9 mouse cellular contexts compared by ENCODE assay signal in genomic region chr16:24891453-24891852, GRCm38 (mm10).
DNase-seq lines count a peak whose midpoint lies in the region; ATAC-seq and TF ChIP-seq lines count a peak whose summit lies in the region.
"Had no signal": no experiment of that assay in that cellular context is flagged by ENCODE, and none has a peak within 500 bp of the region (broad histone marks: within the 10 kb centered on the region; RNA-seq: fewer than 3 reads in every experiment).

No protein-coding gene starts in this region.

- no peaks in the 10 kb centered on the region for H3K27me3 ChIP-seq in kidney, adult 2 months (replicated peaks; ENCODE audit: control insufficient read depth, insufficient read depth, low read length)
- no peaks in the 10 kb centered on the region for H3K27me3 ChIP-seq in kidney, embryonic 16.5 days (ENCODE audit: insufficient read depth, low read length)
- no peaks in the 10 kb centered on the region for H3K27me3 ChIP-seq in heart, adult 2 months (ENCODE audit: control insufficient read depth, insufficient read depth, low read length)
- H3K27me3 ChIP-seq in lung, embryonic 16.5 days (ENCODE audit: control insufficient read depth, insufficient read depth, low read depth, low read length): no peaks in the 10 kb centered on the region
- no peaks in the 10 kb centered on the region for H3K27me3 ChIP-seq in hindbrain, embryonic 12.5 days
- no peaks in the 10 kb centered on the region for H3K27me3 ChIP-seq in forebrain, embryonic 13.5 days
- H3K27me3 ChIP-seq: stomach, embryonic 15.5 days had no signal

- H3K27ac ChIP-seq in kidney, adult 2 months (ENCODE audit: insufficient read depth, low read depth, low read length): no peak overlapping the region
- no peak overlapping the region for H3K27ac ChIP-seq in kidney, embryonic 16.5 days (ENCODE audit: low read length)
- H3K27ac ChIP-seq in heart, adult 2 months: peak overlapping the region; percentile 58
- no peak overlapping the region for H3K27ac ChIP-seq in lung, embryonic 16.5 days (ENCODE audit: low read length)
- H3K27ac ChIP-seq in hindbrain, embryonic 12.5 days: no peak overlapping the region
- H3K27ac ChIP-seq in forebrain, embryonic 13.5 days: no peak overlapping the region
- H3K27ac ChIP-seq: stomach, embryonic 15.5 days had no signal

- H3K9ac ChIP-seq in kidney, embryonic 16.5 days (replicated peaks; ENCODE audit: low read length): no peak overlapping the region
- H3K9ac ChIP-seq in heart, adult 2 months (ENCODE audit: low read depth, low read length): no peak overlapping the region
- no peak overlapping the region for H3K9ac ChIP-seq in lung, embryonic 16.5 days (ENCODE audit: low read length)
- no peak overlapping the region for H3K9ac ChIP-seq in hindbrain, embryonic 12.5 days
- no peak overlapping the region for H3K9ac ChIP-seq in forebrain, embryonic 13.5 days
- H3K9ac ChIP-seq: stomach, embryonic 15.5 days had no signal

- ATAC-seq in kidney, embryonic 16.5 days (ENCODE audit: low FRiP score, low TSS enrichment): no peak
- peak; percentile 85 for ATAC-seq in lung, embryonic 16.5 days (ENCODE audit: low read depth)
- ATAC-seq in hindbrain, embryonic 12.5 days (ENCODE audit: low FRiP score): no peak
- no peak for ATAC-seq in forebrain, embryonic 13.5 days

- intact Hi-C loops in heart, adult 2 months (cut with DNase I): loop anchor here (5.0 kb wide), 1 partner anchor 909 kb away; no protein-coding TSS in a partner anchor

- peak; percentile 47 for DNase-seq in kidney, adult 2 months
- peak; percentile 56 for DNase-seq in NIH3T3 (ENCODE audit: low read depth)
- peak; percentile 55 to 80 for DNase-seq in heart, adult 2 months
- no peak for DNase-seq in left cerebral cortex, adult 9 months (ENCODE audit: low spot score in 2 of 2)

- H3K4me2 ChIP-seq in kidney, embryonic 16.5 days (replicated peaks; ENCODE audit: low read depth, low read length): no peak overlapping the region
- H3K4me2 ChIP-seq in lung, embryonic 16.5 days (ENCODE audit: low read depth, low read length): no peak overlapping the region
- H3K4me2 ChIP-seq in hindbrain, embryonic 12.5 days (replicated peaks): no peak overlapping the region
- H3K4me2 ChIP-seq in forebrain, embryonic 13.5 days: no peak overlapping the region
- H3K4me2 ChIP-seq: stomach, embryonic 15.5 days had no signal

- peaks cover 1% of the 10 kb centered on the region; the same call in 1 of the 2 replicates for H3K4me1 ChIP-seq in kidney, adult 2 months (ENCODE audit: control insufficient read depth, insufficient read depth, low read length)
- peaks cover 8% of the 10 kb centered on the region for H3K4me1 ChIP-seq in kidney, embryonic 16.5 days (ENCODE audit: insufficient read depth, low read length)
- peaks cover 3% of the 10 kb centered on the region for H3K4me1 ChIP-seq in heart, adult 2 months (ENCODE audit: control insufficient read depth, insufficient read depth, low read length)
- H3K4me1 ChIP-seq in lung, embryonic 16.5 days (replicated peaks; ENCODE audit: control insufficient read depth, insufficient read depth, low read length): peaks cover 12% of the 10 kb centered on the region; the same call in 1 of the 2 replicates
- peaks cover 6% of the 10 kb centered on the region; the same call in 1 of the 2 replicates for H3K4me1 ChIP-seq in hindbrain, embryonic 12.5 days
- no peaks in the 10 kb centered on the region; the same call in 1 of the 2 replicates for H3K4me1 ChIP-seq in forebrain, embryonic 13.5 days

- no peaks in the 10 kb centered on the region for H3K36me3 ChIP-seq in kidney, adult 2 months (ENCODE audit: control insufficient read depth, insufficient read depth, low read length)
- H3K36me3 ChIP-seq in kidney, embryonic 16.5 days (ENCODE audit: insufficient read depth, low read length): 0 out of 2 replicates have a peak, but pooled peaks cover 8% of the 10 kb centered on the region
- H3K36me3 ChIP-seq in heart, adult 2 months (ENCODE audit: control insufficient read depth, insufficient read depth, low read length): peaks cover 7% of the 10 kb centered on the region
- H3K36me3 ChIP-seq in lung, embryonic 16.5 days (ENCODE audit: control insufficient read depth, insufficient read depth, low read length): no peaks in the 10 kb centered on the region
- H3K36me3 ChIP-seq in hindbrain, embryonic 12.5 days: no peaks in the 10 kb centered on the region
- no peaks in the 10 kb centered on the region for H3K36me3 ChIP-seq in forebrain, embryonic 13.5 days (ENCODE audit: poor library complexity, severe bottlenecking)
- H3K36me3 ChIP-seq: stomach, embryonic 15.5 days had no signal

- TF ChIP-seq POLR2A in kidney, adult 2 months (IDR thresholded peaks at IDR 0.05; ENCODE audit: low read depth, low read length): no peak
- no peak for TF ChIP-seq POLR2A in heart, adult 2 months (IDR thresholded peaks at IDR 0.05; ENCODE audit: insufficient read depth, low read depth, low read length)

- no peaks in the 10 kb centered on the region for H3K79me2 ChIP-seq in heart, adult 2 months (replicated peaks; ENCODE audit: control insufficient read depth, insufficient read depth, low read length)

- no peaks in the 10 kb centered on the region for H3K9me3 ChIP-seq in kidney, embryonic 16.5 days (ENCODE audit: low read length)
- H3K9me3 ChIP-seq in lung, embryonic 16.5 days (ENCODE audit: control insufficient read depth, low read length): no peaks in the 10 kb centered on the region
- H3K9me3 ChIP-seq in hindbrain, embryonic 12.5 days (replicated peaks): no peaks in the 10 kb centered on the region
- H3K9me3 ChIP-seq in forebrain, embryonic 13.5 days (replicated peaks): no peaks in the 10 kb centered on the region
- H3K9me3 ChIP-seq: stomach, embryonic 15.5 days had no signal

- no peak for TF ChIP-seq CTCF in kidney, adult 2 months (conservative IDR thresholded peaks at IDR 0.05; ENCODE audit: insufficient read depth, insufficient read length, low read depth, low read length)
- no peak for TF ChIP-seq CTCF in heart, adult 2 months (IDR thresholded peaks at IDR 0.05)

- peak; percentile 59; the same call in 1 of the 2 replicates for TF ChIP-seq EP300 in heart, adult 2 months (IDR thresholded peaks at IDR 0.05; ENCODE audit: insufficient read depth, low read depth, low read length)

- 28% methylated on average over 6 of the region's 6 CpGs for WGBS in kidney, adult 2 months
- WGBS in kidney, embryonic 16.5 days: 25% methylated on average over 6 of the region's 6 CpGs
- WGBS in heart, adult 2 months: 25% methylated on average over 6 of the region's 6 CpGs
- WGBS in lung, embryonic 16.5 days: 29% methylated on average over 6 of the region's 6 CpGs
- 79% methylated on average over 6 of the region's 6 CpGs for WGBS in hindbrain, embryonic 12.5 days
- WGBS in forebrain, embryonic 13.5 days: 59% methylated on average over 6 of the region's 6 CpGs

- H3K4me3 ChIP-seq in kidney, adult 2 months (ENCODE audit: insufficient read depth, low read depth, low read length): no peak overlapping the region
- H3K4me3 ChIP-seq in kidney, embryonic 16.5 days (ENCODE audit: low read length): no peak overlapping the region
- H3K4me3 ChIP-seq in heart, adult 2 months: no peak overlapping the region
- no peak overlapping the region for H3K4me3 ChIP-seq in lung, embryonic 16.5 days (ENCODE audit: low read length)
- no peak overlapping the region for H3K4me3 ChIP-seq in hindbrain, embryonic 12.5 days
- no peak overlapping the region for H3K4me3 ChIP-seq in forebrain, embryonic 13.5 days
- H3K4me3 ChIP-seq: stomach, embryonic 15.5 days had no signal

Comparison
In these comparisons a context has a peak if more than half of its experiments do, and no peak if none do; other contexts are left out.
1. DNase-seq: peak in kidney, adult 2 months (single experiment), NIH3T3 (single experiment) and heart, adult 2 months (2 of 2); none in left cerebral cortex, adult 9 months (0 of 2).